Mouse (Mus musculus) olfactory bulb, adult 2 months (tissue): ENCODE data around the gene Ptcra. TPM values are rescaled to one million over a fixed set of nuclear protein-coding genes. Genes with fewer than 3 reads are reported as not detected.

Experiments used
- H3K27ac ChIP-seq: fragments of 200-500 bp; 2 replicates; pipeline ENCODE4 v1.5.1; 2012; ENCODE audit warnings: low read depth, low read length; ENCODE audit not compliant: insufficient read depth
- H3K4me1 ChIP-seq: fragments of 200-500 bp; 2 replicates; pipeline ENCODE4 v1.6.1; 2012; ENCODE audit warnings: low read length; ENCODE audit not compliant: control insufficient read depth, insufficient read depth
- H3K4me3 ChIP-seq: fragments of 200-500 bp; 2 replicates; pipeline ENCODE4 v1.5.1; 2012; ENCODE audit warnings: mild to moderate bottlenecking, low read depth, low read length, moderate library complexity; ENCODE audit not compliant: insufficient read depth
- CTCF ChIP-seq: fragments of 200-500 bp; IDR thresholded peaks from 2 replicates; pipeline ENCODE4 v1.5.1; 2012; ENCODE audit warnings: low read depth, mild to moderate bottlenecking, low read length, moderate library complexity; ENCODE audit not compliant: insufficient read depth
- POLR2A ChIP-seq: fragments of 200-500 bp; IDR thresholded peaks from 2 replicates; pipeline ENCODE4 v1.6.1; 2012; ENCODE audit warnings: mild to moderate bottlenecking, low read depth, low read length, moderate library complexity; ENCODE audit not compliant: insufficient read depth
- WGBS: fragments of 180-500 bp; shearing (Covaris S2); methylation state at CpG from one replicate; pipeline ENCODE4 v1.1.7; 2018; 5-methylcytosine and 5-hydroxymethylcytosine counted together
- polyA plus RNA-seq: library from polyadenylated mRNA; stranded (reverse); fragments of >200 nt; gene quantifications from 2 replicates; pipeline ENCODE4 v1.2.4, GENCODE M21; 2012; ENCODE audit warnings: low replicate concordance; ENCODE audit not compliant: missing spikeins, insufficient read depth, insufficient read length

The Ptcra gene
- polyA plus RNA-seq, 1 experiment: not detected

DNA sequence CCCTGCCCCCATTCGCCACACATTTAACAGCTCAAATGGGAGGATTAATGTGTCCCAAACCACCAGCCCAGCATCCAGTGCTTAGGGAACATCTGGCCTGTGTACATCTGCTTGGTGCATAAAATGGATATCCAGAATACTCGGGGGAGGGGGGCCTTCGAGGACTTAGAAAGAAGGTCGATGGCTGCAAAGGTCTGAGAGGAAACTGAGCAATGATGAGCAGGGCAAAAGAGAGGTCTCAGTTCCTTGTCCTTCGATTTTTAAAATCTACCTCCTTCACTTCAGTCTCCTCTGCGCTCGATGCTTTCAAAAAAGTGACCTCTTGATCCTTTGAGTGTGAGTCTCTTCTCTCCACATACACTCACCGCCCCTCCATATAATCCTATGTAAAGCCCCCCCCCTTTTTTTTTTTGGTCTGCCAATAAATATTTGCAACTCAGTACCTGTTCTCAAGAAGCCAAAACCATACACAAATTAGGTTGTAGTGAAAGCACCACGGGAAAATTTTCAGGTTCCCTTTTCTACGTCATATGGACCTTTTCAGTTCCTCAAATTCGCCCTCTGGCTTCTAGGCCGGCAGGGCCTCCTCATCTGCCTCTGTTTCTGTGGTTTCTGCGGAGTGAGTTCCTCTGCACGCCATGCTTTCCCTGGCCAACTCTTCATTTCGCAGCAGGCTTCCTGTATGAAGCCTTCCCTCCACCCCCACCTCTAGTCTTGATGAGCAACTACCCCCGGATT lies 12.3 kb downstream of the Ptcra start:
- TF ChIP-seq CTCF: no peak
- no peak for TF ChIP-seq POLR2A
- WGBS: 22% methylated on average over 16 of the region's 16 CpGs
- Histone ChIP-seq H3K27ac (peak overlapping the region; percentile 55), H3K4me1 (peaks cover 9% of the 10 kb centered on the region; the same call in 1 of the 2 replicates), H3K4me3 (peak overlapping the region; percentile 91)

DNA sequence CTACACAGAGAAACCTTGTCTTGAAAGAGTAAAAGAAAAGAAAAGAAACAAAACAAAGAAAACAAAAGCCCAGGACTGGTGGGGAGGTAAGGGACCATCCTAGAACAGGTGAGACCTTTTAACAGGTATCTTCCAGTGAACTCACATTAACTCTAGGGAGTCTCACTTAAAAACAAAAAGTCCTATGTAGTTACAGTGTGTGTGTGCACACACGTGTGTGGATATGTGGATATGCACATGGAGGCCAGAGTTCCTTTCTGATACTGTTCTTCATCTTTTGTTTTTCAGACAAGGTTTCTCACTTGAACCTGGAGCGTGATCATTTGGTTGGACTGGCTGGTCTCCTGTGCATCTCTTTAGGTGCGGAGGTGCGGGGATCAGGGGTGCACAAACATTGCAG lies 12.9 kb downstream of the Ptcra start:
- 89% methylated on average over 4 of the region's 4 CpGs for WGBS
- H3K27ac ChIP-seq: no peak overlapping the region
- TF ChIP-seq POLR2A: no peak
- no peak for TF ChIP-seq CTCF
- peaks cover 9% of the 10 kb centered on the region; the same call in 1 of the 2 replicates for H3K4me1 ChIP-seq
- no peak overlapping the region; the same call in 1 of the 2 replicates for H3K4me3 ChIP-seq

DNA sequence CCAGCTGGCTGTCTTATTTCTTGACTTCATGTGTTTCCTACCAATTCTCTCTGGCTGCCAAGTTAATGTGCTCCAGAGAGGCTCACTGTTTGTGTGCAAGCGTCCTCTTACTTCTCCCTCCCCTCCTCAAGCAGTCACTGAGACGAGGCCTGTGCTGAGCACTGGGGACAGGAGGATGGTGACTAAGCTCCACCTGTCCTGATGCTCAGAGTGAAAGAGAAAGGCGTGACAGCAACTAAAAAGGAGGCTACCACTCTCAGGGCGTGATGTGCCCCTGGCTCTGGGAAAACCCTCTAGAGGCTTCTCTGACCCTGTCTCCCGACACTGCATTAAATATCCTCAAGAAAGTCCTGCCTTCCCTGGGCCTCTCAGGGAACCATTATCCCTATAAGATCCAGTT lies 14.2 kb downstream of the Ptcra start:
- no peak overlapping the region for H3K27ac ChIP-seq
- no peak overlapping the region for H3K4me3 ChIP-seq
- H3K4me1 ChIP-seq: peaks cover 9% of the 10 kb centered on the region; the same call in 1 of the 2 replicates
- TF ChIP-seq CTCF (no peak), POLR2A (no peak)
- 82% methylated on average over 5 of the region's 5 CpGs for WGBS

DNA sequence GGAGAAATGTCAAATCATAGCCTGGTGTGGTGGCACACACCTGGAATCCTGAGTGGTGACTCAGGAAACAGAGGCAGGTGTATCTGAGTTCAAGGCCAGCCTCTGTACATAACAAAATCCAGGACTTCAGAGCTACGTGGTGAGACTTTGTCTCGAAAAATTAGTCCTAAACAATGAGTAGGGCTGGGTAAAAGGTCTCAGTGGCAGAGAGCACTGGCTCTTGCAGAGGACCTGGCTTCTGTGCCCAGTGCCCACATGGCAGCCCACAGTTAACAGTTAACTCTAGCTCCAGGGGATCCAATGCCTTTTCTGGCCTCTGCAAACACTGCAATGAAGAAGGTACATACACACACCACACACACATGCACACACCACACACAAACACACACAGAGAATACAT lies 15.7 kb downstream of the Ptcra start:
- TF ChIP-seq POLR2A: no peak
- no peak for TF ChIP-seq CTCF
- H3K27ac ChIP-seq: no peak overlapping the region
- 95% methylated on average over 2 of the region's 2 CpGs for WGBS
- no peak overlapping the region for H3K4me3 ChIP-seq
- peaks cover 9% of the 10 kb centered on the region; the same call in 1 of the 2 replicates for H3K4me1 ChIP-seq

DNA sequence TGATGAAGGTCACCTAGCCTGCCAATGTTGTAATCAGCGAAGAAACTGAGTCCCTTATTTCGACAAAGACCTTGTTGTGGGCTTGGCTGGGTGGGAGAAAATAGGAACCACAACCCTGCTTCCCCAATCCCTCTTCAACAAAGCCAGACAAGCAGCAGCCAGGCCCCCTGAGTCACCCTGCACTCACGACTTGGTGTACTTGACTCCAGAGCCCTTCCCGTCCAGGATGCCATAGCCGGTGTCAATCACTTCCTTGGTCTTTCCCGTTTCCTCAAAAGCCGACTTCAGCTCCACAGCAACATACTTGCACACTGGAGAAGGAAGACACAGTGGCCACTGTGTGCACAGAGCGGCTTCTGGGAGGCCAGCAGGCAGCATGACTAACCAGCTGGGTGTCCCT lies 16.3 kb downstream of the Ptcra start:
- Histone ChIP-seq H3K4me1 (peaks cover 9% of the 10 kb centered on the region; the same call in 1 of the 2 replicates), H3K4me3 (no peak overlapping the region), H3K27ac (no peak overlapping the region)
- 78% methylated on average over 8 of the region's 8 CpGs for WGBS
- TF ChIP-seq CTCF: no peak
- no peak for TF ChIP-seq POLR2A

DNA sequence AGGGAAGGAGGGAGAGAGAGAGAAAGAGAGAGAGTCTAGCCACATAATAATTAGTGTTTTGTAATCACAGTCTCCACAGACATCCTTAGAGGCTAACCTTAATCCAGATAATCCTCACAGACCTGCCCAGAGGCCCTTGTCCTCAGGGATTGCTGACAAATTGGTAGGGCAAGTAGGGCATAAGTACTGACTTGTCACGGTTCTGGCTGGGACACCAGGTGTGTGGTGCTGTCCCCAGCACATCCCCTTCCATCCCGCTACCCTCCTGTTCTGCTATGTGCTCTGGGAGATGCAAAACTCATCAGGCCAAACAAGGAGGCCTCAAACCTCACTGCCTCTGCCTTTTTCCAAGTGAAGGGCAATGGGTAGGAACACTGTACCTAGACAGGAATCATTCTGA lies 18.0 kb downstream of the Ptcra start:
- H3K4me3 ChIP-seq: no peak overlapping the region
- TF ChIP-seq POLR2A (no peak), CTCF (no peak)
- peaks cover 4% of the 10 kb centered on the region; the same call in 1 of the 2 replicates for H3K4me1 ChIP-seq
- WGBS: 90% methylated on average over 2 of the region's 2 CpGs
- H3K27ac ChIP-seq: no peak overlapping the region

DNA sequence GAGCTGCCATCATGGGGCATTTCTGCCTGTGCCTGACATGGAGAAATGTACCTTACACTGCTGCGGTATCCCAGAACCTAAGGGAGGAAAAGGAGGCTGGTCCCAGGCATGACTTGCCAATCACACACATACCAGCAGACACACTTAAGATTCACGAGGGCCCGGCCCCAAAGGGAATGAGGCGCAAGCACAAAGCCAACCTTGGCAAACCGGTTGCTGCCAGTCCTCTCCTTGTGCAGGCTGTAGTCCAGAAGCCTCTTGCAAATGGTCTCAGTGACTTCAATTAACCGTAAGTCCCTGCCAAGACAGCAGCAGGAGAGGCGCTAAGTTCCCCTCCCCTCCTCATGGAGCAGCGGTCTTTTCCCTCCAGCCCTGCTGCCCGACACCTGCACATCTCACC lies 20.5 kb downstream of the Ptcra start:
- TF ChIP-seq CTCF (no peak), POLR2A (no peak)
- Histone ChIP-seq H3K4me1 (no peaks in the 10 kb centered on the region), H3K27ac (no peak overlapping the region), H3K4me3 (no peak overlapping the region)
- 64% methylated on average over 9 of the region's 9 CpGs for WGBS

DNA sequence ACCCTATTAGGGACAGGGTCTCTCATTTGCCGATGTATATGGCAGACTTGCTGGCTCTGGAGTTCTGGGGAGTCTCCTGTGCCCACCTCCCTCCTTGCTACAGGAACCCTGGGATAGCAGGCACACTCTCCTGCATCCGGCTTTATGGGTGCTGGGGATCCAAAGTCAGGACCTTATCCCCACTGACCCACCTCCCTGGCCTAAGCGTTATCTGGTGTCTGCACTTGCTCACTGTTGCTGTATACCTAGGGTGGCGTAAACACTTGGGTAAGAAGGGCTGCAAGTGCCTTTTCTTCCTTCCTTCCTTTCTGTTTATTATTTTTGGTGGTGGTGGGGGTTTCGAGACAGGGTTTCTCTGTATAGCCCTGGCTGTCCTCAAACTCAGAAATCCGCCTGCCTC lies 22.2 kb downstream of the Ptcra start:
- H3K4me1 ChIP-seq: no peaks in the 10 kb centered on the region
- TF ChIP-seq CTCF: no peak
- no peak for TF ChIP-seq POLR2A
- no peak overlapping the region for H3K27ac ChIP-seq
- H3K4me3 ChIP-seq: no peak overlapping the region
- WGBS: 94% methylated on average over 6 of the region's 6 CpGs

DNA sequence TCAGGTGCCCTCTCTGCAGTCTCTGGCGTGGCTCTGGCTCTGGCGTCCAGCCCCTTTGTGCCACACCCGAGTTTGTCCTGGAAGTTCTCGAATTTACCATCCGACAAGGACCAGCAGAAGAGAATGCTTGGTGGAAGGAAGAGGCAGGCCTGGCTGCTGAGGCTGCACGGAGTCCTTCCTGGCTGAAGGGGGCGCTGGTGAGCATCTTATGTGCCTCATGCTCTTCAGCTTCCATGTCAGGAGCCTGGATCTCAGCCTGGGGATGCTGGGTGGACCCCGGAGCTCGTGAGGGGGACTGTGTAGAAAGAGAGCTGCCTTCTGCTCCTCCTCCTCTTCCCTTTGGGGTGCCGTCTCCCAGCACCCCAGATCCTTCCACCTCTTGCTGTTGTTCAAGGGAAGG lies 27.4 kb downstream of the Ptcra start:
- no peak for TF ChIP-seq POLR2A
- no peak for TF ChIP-seq CTCF
- WGBS: 59% methylated on average over 9 of the region's 10 CpGs
- H3K4me1 ChIP-seq: no peaks in the 10 kb centered on the region
- H3K4me3 ChIP-seq: no peak overlapping the region
- no peak overlapping the region for H3K27ac ChIP-seq
